Mouse (Mus musculus): ENCODE data around the gene Tcl1b3.

Gene Tcl1b3

DNA sequence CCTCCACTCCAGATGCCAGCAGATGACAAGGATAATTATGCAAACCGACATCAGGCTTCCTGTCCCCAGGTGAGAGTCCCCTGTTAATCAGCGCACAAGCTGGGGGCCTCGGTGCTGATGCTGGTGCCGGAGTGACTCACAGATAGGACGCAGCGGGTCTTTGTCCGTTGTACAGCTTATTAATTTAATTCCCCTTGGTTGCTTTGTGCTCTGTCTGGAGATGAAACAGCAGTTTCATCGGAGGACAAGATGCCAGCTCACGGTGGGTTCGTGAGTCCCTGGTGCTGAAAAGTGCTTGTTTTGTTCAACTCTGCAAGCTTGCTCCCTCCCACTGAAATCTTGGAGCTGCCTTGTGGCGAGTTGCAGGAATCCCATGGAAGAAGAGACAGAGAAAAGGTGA is 43.5 kb downstream of the Tcl1b3 start:
- no peak for DNase-seq (ENCODE audit: low spot score)

- no peak for DNase-seq (ENCODE audit: low spot score)
These were observed 44.2 kb downstream of the Tcl1b3 start for GRCm38 (mm10) chr12:105235091-105235490.

GRCm38 (mm10) chr12:105239060-105239459 is 48.2 kb downstream of the Tcl1b3 start:
- DNase-seq (ENCODE audit: low spot score) = no peak
